Mouse (Mus musculus) bone marrow, adult 2 months (tissue): ENCODE results near the gene Zfp652.

ENCODE experiments used
- CTCF ChIP-seq: fragments of 200-500 bp; IDR thresholded peaks from 2 replicates; pipeline ENCODE4 v1.5.1; 2011; ENCODE audit warnings: low read length, control low read depth; ENCODE audit not compliant: control insufficient read depth, insufficient read depth
- POLR2A ChIP-seq: fragments of 200-500 bp; IDR thresholded peaks from 2 replicates; pipeline ENCODE4 v1.6.1; 2011; ENCODE audit warnings: low read depth, mild to moderate bottlenecking, control low read depth, low read length, borderline replicate concordance; ENCODE audit not compliant: control insufficient read depth

DNA sequence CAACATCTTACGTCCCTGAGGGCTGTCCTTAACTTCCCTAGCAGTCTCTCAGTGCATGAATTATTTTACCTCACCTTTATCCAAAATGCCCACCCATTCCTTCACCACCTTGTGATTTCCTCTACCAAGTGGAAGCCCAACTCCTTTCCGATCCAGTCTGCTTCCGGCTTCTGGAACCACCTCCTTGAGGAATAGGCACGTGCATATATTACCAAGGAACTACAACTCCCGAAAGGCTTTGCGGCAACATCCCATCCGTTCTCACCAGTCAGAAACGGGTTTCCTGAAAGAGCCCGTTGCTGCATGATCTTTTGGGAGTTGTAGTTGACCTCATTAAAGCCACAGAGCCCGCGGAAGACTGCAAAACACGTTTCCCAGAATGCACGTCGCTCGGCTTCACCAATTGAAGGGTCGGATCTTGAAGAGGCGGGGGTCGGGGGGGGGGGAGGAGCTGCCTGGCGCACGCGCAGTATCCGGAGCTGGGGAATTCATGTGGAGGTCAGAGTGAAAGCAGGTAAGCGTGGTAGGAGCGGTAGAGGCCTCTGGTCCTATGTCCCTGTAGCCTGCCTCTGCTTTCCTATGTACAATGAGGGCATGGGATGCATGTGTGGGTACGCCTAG, 45.8 kb upstream of the Zfp652 start, which contains the start of gene Phb:
- TF ChIP-seq CTCF (no peak), POLR2A (no peak)
